ENCODE assay signal across 7 mouse cellular contexts in the genomic region with DNA sequence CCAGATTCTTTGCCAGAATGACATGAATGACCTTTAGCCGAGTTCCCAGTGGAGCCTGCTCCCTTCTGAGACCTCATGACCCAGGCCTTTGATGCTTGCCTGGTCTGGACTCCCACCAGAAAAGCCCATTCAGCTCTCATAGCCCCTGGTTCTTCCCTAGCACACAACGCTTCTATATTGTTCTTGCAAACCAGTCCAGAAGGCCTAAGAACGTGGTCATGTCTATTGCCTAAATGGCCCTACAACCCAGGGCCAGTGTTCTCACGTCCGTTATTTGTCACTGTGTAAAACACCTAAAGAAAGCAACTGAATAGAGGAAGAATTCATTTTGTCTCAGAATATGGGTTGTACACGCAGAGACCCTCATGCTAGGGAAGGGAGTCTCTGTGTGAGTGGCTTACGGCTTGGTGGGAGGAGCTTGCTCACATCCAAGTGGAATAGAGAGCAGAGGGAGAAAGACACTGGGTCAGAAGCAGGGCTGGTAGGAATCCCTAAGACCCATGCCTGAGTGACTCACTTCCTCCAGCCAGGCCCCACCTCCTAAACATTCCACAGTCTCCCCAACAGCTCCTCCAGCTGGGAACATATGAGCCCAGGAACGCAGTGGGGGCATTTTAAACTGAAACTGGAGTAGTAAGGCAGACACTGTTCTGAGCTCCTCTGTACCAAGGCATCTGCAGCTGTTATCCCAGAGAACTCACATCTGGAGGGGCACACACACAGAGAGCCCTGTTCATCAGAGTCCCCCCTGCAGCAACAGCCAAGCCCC.
DNase-seq lines count a peak whose midpoint lies in the region; ATAC-seq and TF ChIP-seq lines count a peak whose summit lies in the region.

No protein-coding gene starts in this region.

- peak; percentile 71 for ATAC-seq in heart, embryonic 16.5 days (replicated peaks; ENCODE audit: extremely low read depth, insufficient read depth, low FRiP score)
- ATAC-seq in limb, embryonic 13.5 days (ENCODE audit: low FRiP score, low read depth), result peak; percentile 92
- ATAC-seq in liver, embryonic 12.5 days, result no peak

- no peak for TF ChIP-seq POLR2A in brain, embryonic 14.5 days (IDR thresholded peaks at IDR 0.05; ENCODE audit: borderline replicate concordance, extremely low read depth, insufficient read depth, insufficient read length, poor library complexity, severe bottlenecking)

- H3K4me2 ChIP-seq in heart, embryonic 16.5 days (ENCODE audit: low read depth, low read length), result peak overlapping the region; percentile 44; the same call in 1 of the 2 replicates
- peak overlapping the region; percentile 40 for H3K4me2 ChIP-seq in limb, embryonic 13.5 days (replicated peaks)
- H3K4me2 ChIP-seq in liver, embryonic 12.5 days, result no peak overlapping the region

- peak overlapping the region; percentile 37; the same call in 1 of the 2 replicates for H3K9ac ChIP-seq in heart, embryonic 16.5 days (ENCODE audit: low read length)
- H3K9ac ChIP-seq in limb, embryonic 13.5 days, result no peak overlapping the region
- H3K9ac ChIP-seq in liver, embryonic 12.5 days, result no peak overlapping the region

- no peaks in the 10 kb centered on the region for H3K9me3 ChIP-seq in heart, embryonic 16.5 days (replicated peaks; ENCODE audit: control insufficient read depth, low read length)
- H3K9me3 ChIP-seq in limb, embryonic 13.5 days, result peaks cover 4% of the 10 kb centered on the region; the same call in 1 of the 2 replicates
- H3K9me3 ChIP-seq in liver, embryonic 12.5 days (replicated peaks), result no peaks in the 10 kb centered on the region

- no peak overlapping the region for H3K4me3 ChIP-seq in heart, embryonic 16.5 days (ENCODE audit: low read length)
- no peak overlapping the region for H3K4me3 ChIP-seq in limb, embryonic 13.5 days
- H3K4me3 ChIP-seq in liver, embryonic 12.5 days, result no peak overlapping the region

- 61% methylated on average over 8 of the region's 8 CpGs for WGBS in heart, embryonic 16.5 days
- WGBS in limb, embryonic 13.5 days, result 41% methylated on average over 8 of the region's 8 CpGs
- 59% methylated on average over 8 of the region's 8 CpGs for WGBS in liver, embryonic 12.5 days (ENCODE audit: insufficient replicate concordance)

- peak overlapping the region; percentile 84 for H3K27ac ChIP-seq in heart, embryonic 16.5 days (ENCODE audit: low read length)
- peak overlapping the region; percentile 92 for H3K27ac ChIP-seq in limb, embryonic 13.5 days
- H3K27ac ChIP-seq in liver, embryonic 12.5 days, result no peak overlapping the region

- no peak for TF ChIP-seq CTCF in brain, embryonic 14.5 days (IDR thresholded peaks at IDR 0.05; ENCODE audit: borderline replicate concordance, extremely low read depth, insufficient read depth, insufficient read length)

- peak; percentile 80 for DNase-seq in Muller cell, postnatal 12 days (ENCODE audit: inconsistent ontology term)
- peak; percentile 15 for DNase-seq in brain, embryonic 14.5 days (ENCODE audit: low read depth)
- peak; percentile 6 to 20 for DNase-seq in urinary bladder, postnatal 36 days (ENCODE audit: low spot score in 2 of 2)
- DNase-seq in cerebellum, postnatal 25 days, result no peak

- peaks cover 27% of the 10 kb centered on the region for H3K4me1 ChIP-seq in heart, embryonic 16.5 days (ENCODE audit: control insufficient read depth, insufficient read depth, low read length)
- peaks cover 51% of the 10 kb centered on the region for H3K4me1 ChIP-seq in limb, embryonic 13.5 days
- H3K4me1 ChIP-seq in liver, embryonic 12.5 days, result no peaks in the 10 kb centered on the region

- H3K27me3 ChIP-seq in heart, embryonic 16.5 days (ENCODE audit: control insufficient read depth, insufficient read depth, low read length), result no peaks in the 10 kb centered on the region
- H3K27me3 ChIP-seq in limb, embryonic 13.5 days, result no peaks in the 10 kb centered on the region
- no peaks in the 10 kb centered on the region for H3K27me3 ChIP-seq in liver, embryonic 12.5 days (replicated peaks)

- no peaks in the 10 kb centered on the region for H3K36me3 ChIP-seq in heart, embryonic 16.5 days (ENCODE audit: control insufficient read depth, insufficient read depth)
- no peaks in the 10 kb centered on the region for H3K36me3 ChIP-seq in limb, embryonic 13.5 days
- no peaks in the 10 kb centered on the region for H3K36me3 ChIP-seq in liver, embryonic 12.5 days

Comparison
In these comparisons a context has a peak if more than half of its experiments do, and no peak if none do; other contexts are left out.
1. DNase-seq: peak in Muller cell, postnatal 12 days (single experiment), brain, embryonic 14.5 days (single experiment) and urinary bladder, postnatal 36 days (2 of 2); none in cerebellum, postnatal 25 days (0 of 2).